Mouse (Mus musculus) myocyte (in vitro differentiated cells): ENCODE measurements around the gene Nrf1.

ENCODE experiments used
- CEBPB ChIP-seq: IDR thresholded peaks from 2 replicates; pipeline ENCODE4 v1.6.1; 2011; ENCODE audit warnings: mild to moderate bottlenecking, moderate library complexity; ENCODE audit not compliant: poor library complexity, insufficient read depth, severe bottlenecking
- E2F4 ChIP-seq: IDR thresholded peaks from one replicate; pipeline ENCODE4 v1.6.1; 2011; ENCODE audit warnings: mild to moderate bottlenecking, control low read depth, moderate library complexity; ENCODE audit not compliant: insufficient read depth
- MAX ChIP-seq: IDR thresholded peaks from one replicate; pipeline ENCODE4 v1.6.1; 2011; ENCODE audit warnings: low read depth, mild to moderate bottlenecking, control low read depth
- MYOD1 ChIP-seq, 3 experiments: IDR thresholded peaks; one replicate each; pipeline ENCODE4 v1.6.1; 2011; ENCODE audit warnings: control low read depth in 2 of 3, low read depth in 2 of 3, mild to moderate bottlenecking in 2 of 3, moderate library complexity in 1 of 3; ENCODE audit not compliant: insufficient read length in 2 of 3, control insufficient read depth in 1 of 3
- MYOG ChIP-seq, 3 experiments: IDR thresholded peaks; one replicate each; pipeline ENCODE4 v1.6.1; 2011; ENCODE audit warnings: control low read depth in 2 of 3, low read depth in 2 of 3, mild to moderate bottlenecking in 2 of 3; ENCODE audit not compliant: insufficient read length in 2 of 3, control insufficient read depth in 1 of 3, insufficient read depth in 1 of 3
- POLR2A ChIP-seq: IDR thresholded peaks from one replicate; pipeline ENCODE4 v1.6.1; 2011; ENCODE audit warnings: low read depth, mild to moderate bottlenecking, control low read depth, moderate library complexity; ENCODE audit not compliant: insufficient read length
- POLR2AphosphoS2 ChIP-seq: IDR thresholded peaks from one replicate; pipeline ENCODE4 v1.6.1; 2011; ENCODE audit warnings: low read depth, control low read depth; ENCODE audit not compliant: insufficient read length
- REST ChIP-seq: IDR thresholded peaks from one replicate; pipeline ENCODE4 v1.6.1; 2011; ENCODE audit warnings: mild to moderate bottlenecking, control low read depth, moderate library complexity; ENCODE audit not compliant: insufficient read depth, insufficient read length
- SRF ChIP-seq: IDR thresholded peaks from one replicate; pipeline ENCODE4 v1.6.1; 2011; ENCODE audit warnings: low read depth; ENCODE audit not compliant: control insufficient read depth, insufficient read length
- TCF12 ChIP-seq: IDR thresholded peaks from one replicate; pipeline ENCODE4 v1.6.1; 2011; ENCODE audit warnings: mild to moderate bottlenecking, control low read depth; ENCODE audit not compliant: poor library complexity, insufficient read depth, severe bottlenecking
- TCF3 ChIP-seq: IDR thresholded peaks from one replicate; pipeline ENCODE4 v1.6.1; 2011; ENCODE audit warnings: low read depth, control low read depth; ENCODE audit not compliant: insufficient read length
- USF1 ChIP-seq: IDR thresholded peaks from one replicate; pipeline ENCODE4 v1.6.1; 2011; ENCODE audit warnings: low read depth, mild to moderate bottlenecking, control low read depth, moderate library complexity

DNA sequence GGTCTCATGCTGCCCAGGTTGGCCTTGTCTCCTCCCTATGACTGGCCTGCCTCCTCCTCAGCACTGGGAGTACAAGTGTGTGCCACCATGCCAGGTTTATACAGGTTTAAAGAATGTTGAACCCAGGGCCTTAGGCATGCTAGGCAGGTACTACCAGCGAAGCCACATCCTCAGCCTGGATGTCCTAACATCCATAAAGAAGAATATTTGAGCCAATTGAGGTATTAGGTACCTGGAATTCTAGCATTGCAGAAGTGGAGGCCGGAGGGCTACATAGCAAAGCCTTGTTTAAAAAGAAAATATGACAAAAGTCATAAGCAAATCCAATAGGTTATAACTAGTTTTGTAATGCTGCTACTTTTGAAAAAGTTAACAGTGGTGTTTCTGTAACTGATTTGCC, 19.0 kb downstream of the Nrf1 start:
- TF ChIP-seq POLR2A (no peak), USF1 (no peak), MYOG (IDR thresholded peaks at IDR 0.05; ENCODE audit: control insufficient read depth in 1 of 3, insufficient read depth in 1 of 3, insufficient read length in 2 of 3, low read depth in 2 of 3) (no peak), POLR2AphosphoS2 (no peak), E2F4 (no peak), MYOD1 (IDR thresholded peaks at IDR 0.05; ENCODE audit: control insufficient read depth in 1 of 3, insufficient read length in 2 of 3, low read depth in 2 of 3) (no peak), SRF (no peak), TCF12 (no peak), MAX (no peak), CEBPB (no peak), REST (no peak), TCF3 (no peak)
